Mouse (Mus musculus): ENCODE data around the gene Fam196b. TPM values are rescaled to one million over a fixed set of nuclear protein-coding genes. Genes with fewer than 3 reads are reported as not detected.

Gene Fam196b
- polyA plus RNA-seq, 1 experiment from 2014 or later = 0.33 TPM

- DNase-seq (ENCODE audit: low spot score) = no peak
Observed at GRCm38 (mm10) chr11:34306231-34306630, 8.4 kb upstream of the Fam196b start.

GRCm38 (mm10) chr11:34308731-34309130, 5.9 kb upstream of the Fam196b start:
- Histone ChIP-seq H3K4me1 (no peaks in the 10 kb centered on the region), H3K27me3 (ENCODE audit: low read depth, poor library complexity, severe bottlenecking) (peaks cover 49% of the 10 kb centered on the region), H3K27ac (replicated peaks) (no peak overlapping the region), H3K36me3 (no peaks in the 10 kb centered on the region), H3K9me3 (replicated peaks) (no peaks in the 10 kb centered on the region), H3K4me3 (no peak overlapping the region)
- no peak for DNase-seq (ENCODE audit: low spot score)
- WGBS = 94% methylated on average over 3 of the region's 3 CpGs

More at GRCm38 (mm10) chr11:34306231-34306630, 8.4 kb upstream of the Fam196b start:
- 82% methylated on average over 3 of the region's 3 CpGs for WGBS
- H3K27ac ChIP-seq (replicated peaks) = no peak overlapping the region
- H3K36me3 ChIP-seq = no peaks in the 10 kb centered on the region
- no peak overlapping the region for H3K4me3 ChIP-seq
- no peaks in the 10 kb centered on the region for H3K9me3 ChIP-seq (replicated peaks)
- peaks cover 42% of the 10 kb centered on the region for H3K27me3 ChIP-seq (ENCODE audit: low read depth, poor library complexity, severe bottlenecking)
- H3K4me1 ChIP-seq = no peaks in the 10 kb centered on the region

GRCm38 (mm10) chr11:34309360-34309759, 5.3 kb upstream of the Fam196b start:
- Histone ChIP-seq H3K36me3 (no peaks in the 10 kb centered on the region), H3K4me3 (no peak overlapping the region), H3K9me3 (replicated peaks) (no peaks in the 10 kb centered on the region), H3K4me1 (no peaks in the 10 kb centered on the region), H3K27ac (replicated peaks) (no peak overlapping the region), H3K27me3 (ENCODE audit: low read depth, poor library complexity, severe bottlenecking) (peaks cover 53% of the 10 kb centered on the region)
- 81% methylated on average over 2 of the region's 2 CpGs for WGBS
- DNase-seq (ENCODE audit: low spot score) = no peak

- H3K9me3 ChIP-seq (replicated peaks) = no peaks in the 10 kb centered on the region
- 89% methylated on average over 5 of the region's 5 CpGs for WGBS
- H3K27ac ChIP-seq (replicated peaks) = no peak overlapping the region
- H3K36me3 ChIP-seq = no peaks in the 10 kb centered on the region
- peaks cover 56% of the 10 kb centered on the region for H3K27me3 ChIP-seq (ENCODE audit: low read depth, poor library complexity, severe bottlenecking)
- no peak overlapping the region for H3K4me3 ChIP-seq
- DNase-seq (ENCODE audit: low spot score) = no peak
- peaks cover 17% of the 10 kb centered on the region for H3K4me1 ChIP-seq
Observed at GRCm38 (mm10) chr11:34311717-34312116, 2.9 kb upstream of the Fam196b start.

- H3K9me3 ChIP-seq (replicated peaks) = no peaks in the 10 kb centered on the region
- no peak overlapping the region for H3K27ac ChIP-seq (replicated peaks)
- DNase-seq (ENCODE audit: low spot score) = no peak
- H3K36me3 ChIP-seq = no peaks in the 10 kb centered on the region
- peaks cover 56% of the 10 kb centered on the region for H3K27me3 ChIP-seq (ENCODE audit: low read depth, poor library complexity, severe bottlenecking)
- no peak overlapping the region for H3K4me3 ChIP-seq
- WGBS = 87% methylated on average over 7 of the region's 7 CpGs
- H3K4me1 ChIP-seq = peaks cover 19% of the 10 kb centered on the region
Observed at GRCm38 (mm10) chr11:34312208-34312607, 2.4 kb upstream of the Fam196b start.

- WGBS = 12% methylated on average over 5 of the region's 5 CpGs
- no peak overlapping the region for H3K27ac ChIP-seq (replicated peaks)
- no peaks in the 10 kb centered on the region for H3K9me3 ChIP-seq (replicated peaks)
- H3K36me3 ChIP-seq = no peaks in the 10 kb centered on the region
- DNase-seq (ENCODE audit: low spot score) = peak; percentile 19
- H3K4me3 ChIP-seq = peak overlapping the region; percentile 50
- peaks cover 19% of the 10 kb centered on the region for H3K4me1 ChIP-seq
- H3K27me3 ChIP-seq (ENCODE audit: low read depth, poor library complexity, severe bottlenecking) = peaks cover 78% of the 10 kb centered on the region
Observed at GRCm38 (mm10) chr11:34315383-34315782, 761 bp downstream of the Fam196b start.

GRCm38 (mm10) chr11:34316176-34316575, 1.6 kb downstream of the Fam196b start:
- no peak for DNase-seq (ENCODE audit: low spot score)
- Histone ChIP-seq H3K4me1 (peaks cover 19% of the 10 kb centered on the region), H3K4me3 (no peak overlapping the region), H3K27me3 (ENCODE audit: low read depth, poor library complexity, severe bottlenecking) (peaks cover 75% of the 10 kb centered on the region), H3K9me3 (replicated peaks) (no peaks in the 10 kb centered on the region), H3K27ac (replicated peaks) (no peak overlapping the region), H3K36me3 (no peaks in the 10 kb centered on the region)
- 69% methylated on average over 10 of the region's 10 CpGs for WGBS

GRCm38 (mm10) chr11:34317001-34317400, 2.4 kb downstream of the Fam196b start:
- H3K27ac ChIP-seq (replicated peaks) = no peak overlapping the region
- no peaks in the 10 kb centered on the region for H3K36me3 ChIP-seq
- peaks cover 19% of the 10 kb centered on the region for H3K4me1 ChIP-seq
- H3K27me3 ChIP-seq (ENCODE audit: low read depth, poor library complexity, severe bottlenecking) = peaks cover 74% of the 10 kb centered on the region
- no peak for DNase-seq (ENCODE audit: low spot score)
- WGBS = 88% methylated on average over 8 of the region's 8 CpGs
- no peak overlapping the region for H3K4me3 ChIP-seq
- no peaks in the 10 kb centered on the region for H3K9me3 ChIP-seq (replicated peaks)

GRCm38 (mm10) chr11:34319282-34319681, 4.7 kb downstream of the Fam196b start:
- Histone ChIP-seq H3K4me3 (no peak overlapping the region), H3K27me3 (ENCODE audit: low read depth, poor library complexity, severe bottlenecking) (peaks cover 65% of the 10 kb centered on the region), H3K4me1 (peaks cover 19% of the 10 kb centered on the region), H3K27ac (replicated peaks) (no peak overlapping the region), H3K36me3 (no peaks in the 10 kb centered on the region), H3K9me3 (replicated peaks) (no peaks in the 10 kb centered on the region)
- WGBS = 91% methylated on average over 1 of the region's 1 CpGs
- no peak for DNase-seq (ENCODE audit: low spot score)

- H3K4me3 ChIP-seq = no peak overlapping the region
- peaks cover 9% of the 10 kb centered on the region for H3K4me1 ChIP-seq
- no peaks in the 10 kb centered on the region for H3K9me3 ChIP-seq (replicated peaks)
Observed at GRCm38 (mm10) chr11:34323664-34324063, 9.0 kb downstream of the Fam196b start.

GRCm38 (mm10) chr11:34332344-34333031, 17.9 kb downstream of the Fam196b start:
- H3K27me3 ChIP-seq (ENCODE audit: low read depth, poor library complexity, severe bottlenecking) = no peaks in the 10 kb centered on the region
- H3K4me3 ChIP-seq = no peak overlapping the region
- 78% methylated on average over 7 of the region's 7 CpGs for WGBS
- no peaks in the 10 kb centered on the region for H3K36me3 ChIP-seq
- peaks cover 8% of the 10 kb centered on the region for H3K4me1 ChIP-seq
- no peaks in the 10 kb centered on the region for H3K9me3 ChIP-seq (replicated peaks)
- no peak for DNase-seq (ENCODE audit: low spot score)
- no peak overlapping the region for H3K27ac ChIP-seq (replicated peaks)

More at GRCm38 (mm10) chr11:34323664-34324063, 9.0 kb downstream of the Fam196b start:
- 85% methylated on average over 8 of the region's 8 CpGs for WGBS
- H3K27me3 ChIP-seq (ENCODE audit: low read depth, poor library complexity, severe bottlenecking) = peaks cover 31% of the 10 kb centered on the region
- no peak overlapping the region for H3K27ac ChIP-seq (replicated peaks)
- no peaks in the 10 kb centered on the region for H3K36me3 ChIP-seq
- no peak for DNase-seq (ENCODE audit: low spot score)

GRCm38 (mm10) chr11:34337907-34338306, 23.3 kb downstream of the Fam196b start:
- DNase-seq (ENCODE audit: low spot score) = no peak
- no peak overlapping the region for H3K4me3 ChIP-seq
- no peaks in the 10 kb centered on the region for H3K9me3 ChIP-seq (replicated peaks)
- WGBS = 74% methylated on average over 1 of the region's 1 CpGs
- no peaks in the 10 kb centered on the region for H3K36me3 ChIP-seq
- no peak overlapping the region for H3K27ac ChIP-seq (replicated peaks)
- H3K4me1 ChIP-seq = peaks cover 9% of the 10 kb centered on the region
- H3K27me3 ChIP-seq (ENCODE audit: low read depth, poor library complexity, severe bottlenecking) = no peaks in the 10 kb centered on the region

- WGBS = 83% methylated on average over 5 of the region's 5 CpGs
Observed at GRCm38 (mm10) chr11:34339693-34340092, 25.1 kb downstream of the Fam196b start.

More at GRCm38 (mm10) chr11:34339693-34340092, 25.1 kb downstream of the Fam196b start:
- Histone ChIP-seq H3K4me1 (peaks cover 9% of the 10 kb centered on the region), H3K27ac (replicated peaks) (no peak overlapping the region), H3K4me3 (no peak overlapping the region), H3K36me3 (no peaks in the 10 kb centered on the region), H3K27me3 (ENCODE audit: low read depth, poor library complexity, severe bottlenecking) (no peaks in the 10 kb centered on the region), H3K9me3 (replicated peaks) (no peaks in the 10 kb centered on the region)
- DNase-seq (ENCODE audit: low spot score) = no peak
